Mouse (Mus musculus) liver, adult 2 months (tissue): ENCODE measurements at regions not wholly inside any gene's neighbourhood (a gene's known extent, or its start where the extent isn't known, plus 50 kb on each side); places are given as distances from the start of the nearest gene placed in this dataset.

ENCODE experiments used
- CTCF ChIP-seq: fragments of 200-500 bp; IDR thresholded peaks from 2 replicates; pipeline ENCODE4 v1.5.1; 2011; ENCODE audit warnings: low read depth, low read length, control low read depth
- POLR2A ChIP-seq: fragments of 200-500 bp; IDR thresholded peaks from 2 replicates; pipeline ENCODE4 v1.6.1; 2011; ENCODE audit warnings: low read length, control low read depth; ENCODE audit not compliant: insufficient read depth; ENCODE audit errors: extremely low read depth

GRCm38 (mm10) chr13:37470230-37470907, 125.4 kb downstream of the Ly86 start:
- TF ChIP-seq CTCF (no peak), POLR2A (no peak)
